Mouse (Mus musculus) hindbrain, embryonic 11.5 days (tissue): ENCODE measurements at regions not wholly inside any gene's neighbourhood (a gene's known extent, or its start where the extent isn't known, plus 50 kb on each side); places are given as distances from the start of the nearest gene placed in this dataset.
A peak's percentile ranks its signal among the peaks of the same experiment; 100 is the strongest.

Experiments
- ATAC-seq: fragments of 200-750 bp; cut with Nextera tagmentation; 2 replicates; pipeline ENCODE4 v1.8.0; 2017; ENCODE audit warnings: mild to moderate bottlenecking, moderate TSS enrichment, moderate library complexity; ENCODE audit not compliant: low FRiP score
- DNase-seq: peaks from one replicate; pipeline ENCODE4 v3.0.0-alpha.2; 2015; ENCODE audit warnings: low spot score
- H3K27ac ChIP-seq: fragments of 300-500 bp; sonication (generic); 2 replicates; pipeline ENCODE4 v1.5.1; 2014; ENCODE audit warnings: mild to moderate bottlenecking, low read depth, low read length
- H3K27me3 ChIP-seq: fragments of 300-500 bp; sonication (generic); 2 replicates; pipeline ENCODE4 v1.6.1; 2014; ENCODE audit warnings: mild to moderate bottlenecking, low read length, moderate library complexity, mixed read lengths; ENCODE audit not compliant: control insufficient read depth, insufficient read depth
- H3K36me3 ChIP-seq: fragments of 300-500 bp; sonication (generic); 2 replicates; pipeline ENCODE4 v1.6.1; 2014; ENCODE audit warnings: mild to moderate bottlenecking, low read length, moderate library complexity, mixed read lengths; ENCODE audit not compliant: control insufficient read depth, insufficient read depth
- H3K4me1 ChIP-seq: fragments of 300-500 bp; sonication (generic); replicated peaks from 2 replicates; pipeline ENCODE4 v1.6.1; 2014; ENCODE audit warnings: low read length, mixed read lengths; ENCODE audit not compliant: control insufficient read depth, insufficient read depth
- H3K4me2 ChIP-seq: fragments of 300-500 bp; sonication (generic); replicated peaks from 2 replicates; pipeline ENCODE4 v1.6.1; 2014; ENCODE audit warnings: mild to moderate bottlenecking, low read depth, low read length
- H3K4me3 ChIP-seq: fragments of 300-500 bp; sonication (generic); 2 replicates; pipeline ENCODE4 v1.5.1; 2014; ENCODE audit warnings: low read depth, low read length
- H3K9ac ChIP-seq: fragments of 300-500 bp; sonication (generic); 2 replicates; pipeline ENCODE4 v1.6.1; 2014; ENCODE audit warnings: low read depth, low read length
- H3K9me3 ChIP-seq: fragments of 300-500 bp; sonication (generic); 2 replicates; pipeline ENCODE4 v1.6.1; 2016; ENCODE audit warnings: low read length; ENCODE audit not compliant: control insufficient read depth
- WGBS: fragments of 180-500 bp; shearing (Covaris S2); extraction: QIAGEN DNeasy Blood & Tissue Kit; methylation state at CpG from one replicate; pipeline ENCODE4 v1.1.7; 2014; 5-methylcytosine and 5-hydroxymethylcytosine counted together

- Histone ChIP-seq H3K27me3 (no peaks in the 10 kb centered on the region), H3K36me3 (no peaks in the 10 kb centered on the region), H3K9me3 (no peaks in the 10 kb centered on the region), H3K4me2 (no peak overlapping the region), H3K4me1 (no peaks in the 10 kb centered on the region), H3K27ac (no peak overlapping the region), H3K4me3 (no peak overlapping the region), H3K9ac (no peak overlapping the region)
- ATAC-seq (no peak), DNase-seq (no peak)
- WGBS = 81% methylated on average over 4 of the region's 4 CpGs
Measured at GRCm38 (mm10) chr16:75487915-75488314, 97.9 kb downstream of the Lipi start.

GRCm38 (mm10) chr16:75483878-75484277, 102.0 kb downstream of the Lipi start:
- Histone ChIP-seq H3K9ac (no peak overlapping the region), H3K9me3 (no peaks in the 10 kb centered on the region), H3K4me3 (no peak overlapping the region), H3K4me1 (no peaks in the 10 kb centered on the region), H3K27me3 (no peaks in the 10 kb centered on the region), H3K4me2 (no peak overlapping the region), H3K27ac (no peak overlapping the region), H3K36me3 (no peaks in the 10 kb centered on the region)
- DNase-seq (no peak), ATAC-seq (0 out of 2 replicates have a peak, but pooled peaks have one; percentile 17)
- 71% methylated on average over 5 of the region's 5 CpGs for WGBS

- H3K4me2 ChIP-seq = no peak overlapping the region
- DNase-seq (no peak), ATAC-seq (no peak)
- no peak overlapping the region for H3K9ac ChIP-seq
- no peak overlapping the region for H3K4me3 ChIP-seq
- no peaks in the 10 kb centered on the region for H3K4me1 ChIP-seq
- no peaks in the 10 kb centered on the region for H3K36me3 ChIP-seq
- H3K27me3 ChIP-seq = no peaks in the 10 kb centered on the region
- no peak overlapping the region for H3K27ac ChIP-seq
- WGBS = 87% methylated on average over 6 of the region's 6 CpGs
- H3K9me3 ChIP-seq = no peaks in the 10 kb centered on the region
Measured at GRCm38 (mm10) chr16:75465420-75465975, 120.4 kb downstream of the Lipi start.

- Histone ChIP-seq H3K36me3 (no peaks in the 10 kb centered on the region), H3K27me3 (no peaks in the 10 kb centered on the region), H3K9me3 (no peaks in the 10 kb centered on the region), H3K4me1 (no peaks in the 10 kb centered on the region), H3K4me3 (no peak overlapping the region), H3K27ac (no peak overlapping the region), H3K4me2 (no peak overlapping the region), H3K9ac (no peak overlapping the region)
- WGBS = 81% methylated on average over 3 of the region's 3 CpGs
- no peak for ATAC-seq
- DNase-seq = no peak
Measured at GRCm38 (mm10) chr16:75462136-75462535, 123.7 kb downstream of the Lipi start.

- Histone ChIP-seq H3K9me3 (no peaks in the 10 kb centered on the region), H3K36me3 (no peaks in the 10 kb centered on the region), H3K9ac (peak overlapping the region; percentile 20; the same call in 1 of the 2 replicates), H3K4me1 (no peaks in the 10 kb centered on the region), H3K4me3 (peak overlapping the region; percentile 8; the same call in 1 of the 2 replicates), H3K27ac (no peak overlapping the region), H3K4me2 (peak overlapping the region; percentile 49), H3K27me3 (no peaks in the 10 kb centered on the region)
- ATAC-seq (peak; percentile 72), DNase-seq (peak; percentile 49)
- WGBS = 4% methylated on average over 14 of the region's 14 CpGs
Measured at GRCm38 (mm10) chr16:75446901-75447514, 138.9 kb downstream of the Lipi start.

- DNase-seq (no peak), ATAC-seq (no peak)
- H3K4me1 ChIP-seq = no peaks in the 10 kb centered on the region
- H3K36me3 ChIP-seq = no peaks in the 10 kb centered on the region
- H3K27ac ChIP-seq = no peak overlapping the region
- no peak overlapping the region for H3K9ac ChIP-seq
- no peaks in the 10 kb centered on the region for H3K27me3 ChIP-seq
- no peak overlapping the region for H3K4me2 ChIP-seq
- no peaks in the 10 kb centered on the region for H3K9me3 ChIP-seq
- no peak overlapping the region for H3K4me3 ChIP-seq
- WGBS = 95% methylated on average over 3 of the region's 3 CpGs
Measured at GRCm38 (mm10) chr16:75439296-75439695, 146.6 kb downstream of the Lipi start.

- no peak overlapping the region for H3K4me3 ChIP-seq
- no peak for ATAC-seq
- WGBS = 80% methylated on average over 6 of the region's 6 CpGs
Measured at GRCm38 (mm10) chr16:75433227-75433626, 152.6 kb downstream of the Lipi start.

GRCm38 (mm10) chr16:75384526-75385222, 201.2 kb downstream of the Lipi start:
- ATAC-seq (no peak), DNase-seq (no peak)
- no peaks in the 10 kb centered on the region for H3K27me3 ChIP-seq
- no peaks in the 10 kb centered on the region for H3K9me3 ChIP-seq
- H3K4me3 ChIP-seq = no peak overlapping the region
- no peak overlapping the region for H3K27ac ChIP-seq
- no peak overlapping the region for H3K9ac ChIP-seq
- no peak overlapping the region for H3K4me2 ChIP-seq
- H3K36me3 ChIP-seq = no peaks in the 10 kb centered on the region
- 83% methylated on average over 6 of the region's 6 CpGs for WGBS
- H3K4me1 ChIP-seq = no peaks in the 10 kb centered on the region

More at GRCm38 (mm10) chr16:75433227-75433626, 152.6 kb downstream of the Lipi start:
- no peak for DNase-seq
- Histone ChIP-seq H3K4me2 (no peak overlapping the region), H3K27me3 (no peaks in the 10 kb centered on the region), H3K4me1 (no peaks in the 10 kb centered on the region), H3K9me3 (no peaks in the 10 kb centered on the region), H3K36me3 (no peaks in the 10 kb centered on the region), H3K9ac (no peak overlapping the region), H3K27ac (no peak overlapping the region)

- ATAC-seq = no peak
- DNase-seq = no peak
- Histone ChIP-seq H3K4me3 (no peak overlapping the region), H3K4me2 (no peak overlapping the region), H3K36me3 (no peaks in the 10 kb centered on the region), H3K9me3 (no peaks in the 10 kb centered on the region), H3K27ac (no peak overlapping the region), H3K27me3 (no peaks in the 10 kb centered on the region), H3K9ac (no peak overlapping the region), H3K4me1 (no peaks in the 10 kb centered on the region)
- WGBS = 50% methylated on average over 1 of the region's 1 CpGs
Measured at GRCm38 (mm10) chr16:75381191-75381590, 204.7 kb downstream of the Lipi start.
